Mouse (Mus musculus) urinary bladder, postnatal 25 days (tissue): Measurements from ENCODE around the gene Sult5a1.
"Not testable (repeated sequence)": the region's sequence is repeated elsewhere in the genome, so short reads cannot be mapped to it uniquely, and the experiment has no call there.

Experiments
- DNase-seq: peaks from one replicate; pipeline ENCODE4 v3.0.0; 2022; ENCODE audit warnings: low spot score

Gene Sult5a1

DNA sequence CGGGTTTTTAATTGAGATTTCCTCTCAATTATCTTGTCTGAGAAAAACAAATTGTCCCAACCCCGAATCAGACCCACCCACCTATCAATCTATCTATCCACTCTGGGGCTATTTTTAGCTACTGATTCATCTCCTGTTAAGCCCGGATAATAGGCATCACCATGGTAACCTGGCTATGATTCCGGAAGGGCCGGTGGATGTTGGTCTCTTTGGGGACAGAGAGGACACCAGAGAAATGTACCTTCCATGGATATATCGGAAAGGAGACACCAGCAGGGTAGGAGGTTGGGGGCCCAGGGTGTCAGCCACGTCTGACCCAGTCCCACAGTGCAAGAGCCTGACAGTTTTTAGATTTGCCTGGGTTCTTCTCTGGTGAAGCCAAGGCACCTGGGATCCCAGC, 22.7 kb downstream of the Sult5a1 start:
- DNase-seq, result no peak

DNA sequence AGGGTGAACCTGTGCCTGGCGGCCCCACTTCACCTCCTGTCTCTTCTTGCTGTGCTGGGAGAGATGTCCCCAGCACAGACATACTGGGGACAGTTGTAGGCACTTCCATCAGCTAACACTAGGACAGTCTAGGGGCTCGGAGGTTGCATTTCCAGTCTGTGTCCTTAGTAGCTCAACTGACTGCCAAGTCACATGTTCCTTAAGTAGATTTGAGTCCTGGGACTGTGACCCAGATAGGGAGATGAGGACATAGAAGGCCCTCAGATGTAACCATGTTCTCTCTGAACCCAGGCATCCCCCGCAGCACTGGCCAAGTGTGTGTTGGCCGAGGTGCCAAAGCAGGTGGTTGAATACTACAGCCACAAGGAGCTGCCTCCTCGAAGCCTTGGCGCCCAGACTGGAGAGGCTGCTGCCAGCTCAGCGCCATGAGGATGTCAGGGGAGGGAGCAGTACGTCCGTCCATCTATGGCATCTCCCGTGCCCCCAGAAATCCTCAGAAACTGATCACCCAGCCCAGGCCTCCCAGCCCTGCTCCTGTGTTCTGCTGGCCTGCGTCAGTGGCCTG, 23.9 kb downstream of the Sult5a1 start:
- DNase-seq, result no peak

DNA sequence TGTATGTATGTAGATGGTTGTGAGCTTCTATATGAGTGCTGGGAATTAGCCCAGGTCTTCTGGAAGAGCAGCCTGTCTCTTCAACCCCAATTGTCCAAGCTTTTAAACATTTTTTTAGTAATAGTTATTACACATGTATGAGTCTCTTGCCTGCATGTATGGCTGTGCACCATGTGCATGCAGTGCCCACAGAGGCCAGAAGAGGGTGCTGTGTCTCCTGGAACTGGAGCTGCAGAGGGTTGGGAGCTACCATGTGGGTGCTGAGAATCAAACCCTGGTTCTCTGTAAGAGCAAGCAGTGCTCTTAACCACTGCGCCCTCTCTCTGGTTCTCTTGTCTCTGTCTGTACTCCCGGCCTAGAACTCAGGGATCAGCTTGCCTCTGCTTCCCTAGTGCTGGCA, 25.2 kb downstream of the Sult5a1 start:
- DNase-seq, result no peak

DNA sequence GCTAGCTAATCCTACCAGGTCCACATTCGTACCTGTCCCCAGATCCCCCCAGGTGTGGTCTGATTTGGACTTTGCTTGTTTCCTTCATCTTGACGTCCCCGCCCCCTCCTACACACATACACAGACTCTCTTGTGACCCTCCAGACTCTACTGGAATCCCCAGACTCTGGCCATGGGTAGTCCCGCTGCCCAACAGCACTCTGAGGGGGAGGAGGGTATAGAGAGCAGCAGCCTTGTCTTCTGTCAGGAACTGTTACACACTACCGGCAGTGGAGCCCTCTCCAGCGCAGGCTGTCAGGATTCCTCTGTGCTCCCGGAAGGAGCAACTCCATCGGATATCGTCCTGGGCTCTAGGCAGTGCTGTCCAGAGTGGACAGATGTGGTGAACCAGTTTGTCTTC, 27.1 kb downstream of the Sult5a1 start:
- no peak for DNase-seq

DNA sequence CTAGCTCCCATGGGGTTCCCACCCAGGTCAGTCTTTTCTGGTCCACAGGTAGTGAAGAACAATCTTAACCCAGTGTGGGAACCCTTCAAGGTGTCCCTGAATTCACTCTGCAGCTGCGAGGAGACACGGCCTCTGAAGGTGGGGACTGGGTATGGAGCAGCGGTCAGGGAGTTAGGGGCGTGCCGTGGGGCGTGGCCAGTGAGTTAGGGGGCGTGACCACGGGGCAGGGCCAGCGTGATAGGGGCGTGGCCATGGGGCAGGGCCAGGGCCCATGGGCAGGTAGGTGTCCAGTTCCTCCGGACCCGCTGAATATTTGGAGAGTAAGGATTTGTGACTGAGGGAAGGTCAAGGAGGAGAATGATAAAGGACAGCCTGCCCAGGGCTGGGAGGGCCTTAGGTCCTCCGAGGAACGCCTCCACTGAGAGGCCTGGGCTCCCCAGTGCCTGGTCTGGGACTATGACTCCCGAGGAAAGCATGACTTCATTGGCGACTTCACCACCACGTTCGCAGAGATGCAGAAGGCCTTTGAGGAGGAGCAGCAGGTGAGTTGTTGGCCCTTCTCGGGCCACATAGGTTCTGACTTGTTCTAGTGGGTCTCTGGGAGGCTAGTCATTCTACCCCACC, 31.8 kb downstream of the Sult5a1 start:
- DNase-seq, result peak; percentile 54

DNA sequence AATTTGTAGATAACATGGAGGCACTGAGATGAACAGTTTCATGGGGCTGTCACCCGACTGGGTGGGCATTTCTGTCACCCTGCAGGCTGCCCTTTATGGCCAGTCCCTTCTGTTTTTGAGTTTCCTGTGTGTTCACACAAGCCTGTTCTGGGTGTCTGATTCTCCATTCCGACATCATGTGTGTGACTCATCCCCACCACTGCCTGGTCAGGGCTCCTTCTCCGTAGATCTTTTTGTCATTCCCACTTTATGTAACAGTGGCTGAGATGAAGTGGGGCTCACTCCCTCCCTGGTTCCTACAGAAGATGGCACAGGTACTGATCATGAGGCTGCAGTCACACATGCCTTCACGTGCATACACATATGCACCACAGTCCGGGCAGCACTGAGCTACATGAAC, 35.4 kb downstream of the Sult5a1 start:
- no peak for DNase-seq

DNA sequence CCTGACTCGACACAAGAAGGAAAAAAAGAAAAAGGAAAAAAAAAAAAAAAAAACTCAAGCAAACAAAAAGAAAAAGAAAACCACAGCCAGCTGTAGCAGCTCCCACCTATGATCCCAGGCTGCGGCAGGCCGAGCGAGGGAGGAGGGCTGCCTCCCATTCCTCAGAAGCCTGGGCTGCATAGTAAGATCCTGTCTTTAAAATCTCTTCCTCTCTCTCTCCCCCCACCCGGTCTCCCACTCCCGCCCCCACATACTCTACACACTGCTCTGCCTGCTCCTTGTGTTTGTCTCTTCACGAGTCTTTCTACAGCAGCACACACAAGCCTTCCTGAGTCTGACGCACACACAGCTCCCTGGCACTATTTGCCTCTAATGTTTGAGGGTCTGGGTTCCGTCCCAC, 36.1 kb downstream of the Sult5a1 start:
- no peak for DNase-seq

DNA sequence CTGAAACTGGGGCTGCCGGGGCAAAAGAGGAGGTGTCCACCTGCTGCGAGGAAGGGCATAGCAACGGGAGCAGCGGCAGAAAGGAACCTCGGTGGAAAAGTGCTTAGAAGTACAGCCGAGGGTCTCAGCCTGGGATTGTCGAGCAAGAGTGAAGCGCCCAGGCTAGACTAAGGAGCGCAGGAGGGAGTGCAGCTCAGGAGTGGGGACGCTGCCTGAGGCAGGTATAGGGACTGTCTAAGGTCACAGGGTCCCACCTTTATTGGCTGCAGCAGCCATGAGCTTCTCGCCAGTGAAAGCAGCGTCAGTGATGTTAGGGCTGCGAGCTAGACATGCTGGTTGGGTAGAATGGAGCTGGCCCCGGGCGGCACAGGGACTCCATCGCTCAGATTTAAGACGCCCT, 40.4 kb downstream of the Sult5a1 start:
- no peak for DNase-seq

DNA sequence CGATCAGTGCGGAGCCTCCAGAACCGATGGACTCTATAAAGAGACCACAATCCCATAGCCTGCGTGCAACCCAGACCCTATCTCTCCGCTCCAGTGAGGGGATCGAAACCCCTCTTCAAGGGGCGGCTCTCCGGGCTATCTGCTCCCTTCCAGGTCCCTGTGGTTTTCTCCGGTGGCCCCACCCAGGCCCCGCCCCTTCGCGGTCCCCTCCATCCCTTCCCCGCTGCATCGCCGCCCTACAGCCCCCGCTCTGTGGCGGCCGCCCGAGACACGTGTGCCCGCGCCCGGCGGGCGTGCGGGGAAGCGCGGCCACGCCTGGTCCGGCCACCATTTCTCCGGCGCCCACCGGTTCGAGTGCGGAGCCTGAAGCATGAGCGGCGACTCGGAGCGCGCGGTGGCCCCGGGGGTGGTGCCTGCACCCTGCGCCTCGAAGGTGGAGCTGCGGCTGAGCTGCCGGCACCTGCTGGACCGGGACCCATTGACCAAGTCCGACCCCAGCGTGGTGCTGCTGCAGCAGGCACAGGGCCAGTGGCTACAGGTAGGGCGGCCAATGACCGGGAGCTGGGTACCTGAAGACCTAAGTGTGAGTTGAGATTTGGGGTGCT, 40.9 kb downstream of the Sult5a1 start, which contains the start of gene Cpne7:
Gene Cpne7 (plus strand): TSS at position 248 of the 605 bp plus-strand sequence.
- no peak for DNase-seq

DNA sequence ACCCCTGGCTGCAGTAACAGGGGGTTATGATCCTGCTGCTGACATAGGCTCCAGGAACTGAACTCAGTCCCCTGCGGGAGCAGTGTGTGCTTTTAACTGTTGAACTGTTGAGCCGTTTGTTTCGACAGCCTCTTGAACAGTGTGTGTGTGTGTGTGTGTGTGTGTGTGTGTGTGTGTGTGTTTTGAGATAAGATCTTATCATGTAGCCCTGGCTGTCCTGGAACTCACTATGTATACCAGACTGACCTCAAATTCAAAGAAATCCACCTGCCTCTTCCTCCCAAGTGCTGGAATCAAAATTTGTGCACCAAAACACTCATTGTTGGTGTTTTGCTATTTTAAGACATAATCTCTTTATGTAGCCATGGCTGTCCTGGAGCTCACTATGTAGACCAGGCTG, 43.5 kb downstream of the Sult5a1 start:
- DNase-seq, result no peak

DNA sequence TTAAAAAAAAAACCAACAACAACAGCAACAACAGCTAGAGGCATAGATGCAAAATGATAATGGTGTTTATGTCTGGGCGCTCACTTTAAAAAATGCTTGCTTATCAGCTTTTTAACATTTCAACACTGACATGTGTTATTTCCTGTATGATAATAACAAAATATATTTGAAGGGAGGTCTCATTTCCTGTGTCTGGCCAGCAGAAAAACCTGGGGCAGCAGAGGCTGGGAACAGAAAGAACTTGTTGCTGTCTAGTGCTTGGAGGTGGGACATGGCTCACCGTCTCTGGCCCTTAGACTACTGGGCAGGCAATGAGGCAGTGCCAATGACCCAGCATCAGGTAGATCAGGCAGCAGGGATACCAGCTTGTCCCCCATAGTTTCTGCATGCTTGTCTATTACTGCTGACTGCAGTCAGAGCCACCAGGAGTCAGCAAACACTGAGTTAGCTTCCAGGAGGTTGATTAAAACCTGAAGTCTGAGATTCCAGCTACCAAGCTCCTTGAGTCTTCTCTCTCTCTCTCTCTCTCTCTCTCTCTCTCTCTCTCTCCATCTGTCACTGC, 44.1 kb downstream of the Sult5a1 start:
- no peak for DNase-seq

DNA sequence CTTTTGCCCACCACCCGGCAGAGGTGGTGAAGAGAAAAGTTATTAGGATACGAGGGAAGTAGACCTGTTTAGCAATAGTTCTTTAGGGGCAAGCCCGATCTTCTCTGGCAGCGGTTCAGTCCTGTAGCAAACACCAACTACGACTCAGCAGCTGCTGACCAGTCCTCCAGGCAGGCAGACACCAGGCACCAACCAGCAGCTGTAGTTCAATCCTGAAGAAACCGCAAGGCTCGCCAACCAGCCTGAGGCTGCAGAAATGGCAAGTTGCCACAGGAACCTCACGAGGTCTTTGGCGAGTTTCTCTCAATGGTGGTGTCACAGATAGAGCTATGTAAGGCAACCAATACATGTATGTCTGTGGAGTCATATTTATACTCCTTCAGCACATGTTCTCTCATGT, 45.2 kb downstream of the Sult5a1 start:
- DNase-seq, result no peak

DNA sequence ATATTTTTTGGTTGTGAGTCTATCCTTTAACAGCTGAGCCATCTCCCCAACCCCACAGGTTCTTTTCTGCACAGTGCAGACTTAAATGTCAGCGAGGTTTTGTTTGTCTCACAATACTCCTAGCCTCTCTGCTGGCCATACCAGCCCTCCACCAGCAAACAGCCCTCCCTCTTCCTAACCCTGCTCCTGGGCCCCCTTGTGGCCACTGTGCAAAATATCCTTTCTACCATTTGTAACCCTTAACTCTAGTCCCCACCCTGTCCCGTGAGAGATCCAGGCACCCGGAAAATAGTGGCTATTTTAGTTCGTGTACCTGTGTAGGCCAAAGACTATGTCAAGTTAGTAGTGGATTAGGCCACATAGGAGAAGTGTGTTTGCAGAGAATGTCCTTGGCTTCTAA, 47.5 kb downstream of the Sult5a1 start:
- DNase-seq, result peak; percentile 54

DNA sequence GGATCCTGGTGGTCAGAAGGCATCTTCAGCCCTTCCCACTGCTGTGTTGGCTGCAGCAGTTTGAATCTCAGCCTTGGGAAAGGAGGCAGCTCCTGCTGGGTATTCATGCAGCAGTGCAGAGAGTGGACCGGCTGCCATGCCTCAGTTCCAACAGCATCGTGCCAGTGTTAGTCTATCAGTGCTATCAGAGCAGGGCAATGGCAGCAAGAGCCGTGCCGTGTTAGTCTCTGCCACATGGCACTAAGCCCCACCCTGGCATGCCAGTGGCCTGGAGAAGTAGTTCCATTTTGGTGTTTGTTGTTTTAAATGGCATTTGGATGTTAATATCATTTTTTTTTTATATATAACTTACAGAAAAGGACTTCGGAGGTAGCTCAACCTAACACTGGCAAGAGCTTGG, 49.2 kb downstream of the Sult5a1 start:
- no peak for DNase-seq

DNA sequence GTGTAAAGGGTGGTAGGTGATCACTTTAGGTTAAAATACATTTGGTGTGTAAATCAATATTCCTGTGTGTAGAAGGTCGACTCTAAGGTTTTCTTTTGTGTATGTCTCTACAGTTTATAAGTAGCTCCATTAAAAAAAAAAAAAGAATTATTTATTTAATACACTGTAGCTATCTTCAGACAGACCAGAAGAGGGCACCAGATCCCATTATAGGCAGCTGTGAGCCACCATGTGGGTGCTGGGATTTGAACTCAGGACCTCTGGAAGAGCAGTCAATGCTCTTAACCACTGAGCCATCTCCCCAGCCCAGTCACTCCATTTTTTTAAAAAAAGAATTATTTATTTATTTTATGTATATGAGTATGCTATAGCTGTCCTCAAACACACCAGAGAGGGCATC, 50.1 kb downstream of the Sult5a1 start:
- no peak for DNase-seq

DNA sequence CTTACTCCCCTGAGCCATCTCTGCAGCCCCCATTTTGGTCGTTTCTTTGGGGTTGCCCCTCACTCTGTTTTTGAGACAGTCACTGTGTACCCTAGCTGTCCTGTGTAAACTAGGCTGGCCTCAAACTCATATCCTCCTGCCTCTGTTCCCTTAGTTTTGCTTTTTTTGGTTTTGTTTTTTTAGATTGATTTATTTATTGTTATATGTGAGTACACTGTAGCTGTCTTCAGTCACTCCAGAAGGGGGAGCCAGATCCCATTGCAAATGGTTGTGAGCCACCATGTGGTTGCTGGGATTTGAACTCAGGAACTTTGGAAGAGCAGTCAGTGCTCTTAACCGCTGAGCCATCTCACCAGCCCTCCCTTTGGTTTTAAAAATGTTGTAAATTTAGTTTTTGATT, 51.6 kb downstream of the Sult5a1 start:
- DNase-seq, result no peak

DNA sequence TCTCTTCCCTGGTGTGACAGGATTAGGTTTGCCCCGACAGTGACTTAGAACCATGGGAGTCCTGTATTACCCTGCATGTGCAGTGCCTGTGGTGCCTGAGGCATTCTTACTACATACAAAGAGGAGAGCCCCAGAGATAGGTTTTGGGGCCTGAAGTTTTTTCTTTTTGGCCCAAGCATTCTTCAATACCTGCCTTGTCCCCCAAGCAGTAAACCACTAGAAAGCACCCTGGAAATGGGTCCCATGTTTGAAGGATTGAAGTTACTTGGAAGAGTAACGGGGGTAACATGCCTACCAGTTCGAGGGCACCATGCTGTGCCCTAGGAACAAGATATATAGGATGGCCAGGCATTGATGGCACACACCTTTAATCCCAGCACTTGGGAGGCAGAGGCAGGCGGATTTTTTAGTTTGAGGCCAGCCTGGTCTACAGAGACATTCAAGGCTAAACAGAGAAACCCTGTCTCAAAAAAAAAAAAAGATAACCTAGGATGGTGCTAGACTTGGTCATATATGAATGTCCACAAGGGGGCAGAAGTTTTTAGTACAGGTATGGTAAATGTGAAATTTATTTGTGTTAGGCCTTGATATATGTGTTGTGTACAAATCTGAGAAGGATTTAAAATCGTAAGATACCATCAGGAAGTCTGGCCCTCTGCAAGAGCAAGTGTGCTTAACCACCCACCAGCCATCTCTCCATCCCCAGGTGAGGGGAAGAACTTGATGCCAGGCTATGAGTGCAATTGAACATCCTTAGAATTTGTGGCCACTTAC, 52.4 kb downstream of the Sult5a1 start:
- no peak for DNase-seq

DNA sequence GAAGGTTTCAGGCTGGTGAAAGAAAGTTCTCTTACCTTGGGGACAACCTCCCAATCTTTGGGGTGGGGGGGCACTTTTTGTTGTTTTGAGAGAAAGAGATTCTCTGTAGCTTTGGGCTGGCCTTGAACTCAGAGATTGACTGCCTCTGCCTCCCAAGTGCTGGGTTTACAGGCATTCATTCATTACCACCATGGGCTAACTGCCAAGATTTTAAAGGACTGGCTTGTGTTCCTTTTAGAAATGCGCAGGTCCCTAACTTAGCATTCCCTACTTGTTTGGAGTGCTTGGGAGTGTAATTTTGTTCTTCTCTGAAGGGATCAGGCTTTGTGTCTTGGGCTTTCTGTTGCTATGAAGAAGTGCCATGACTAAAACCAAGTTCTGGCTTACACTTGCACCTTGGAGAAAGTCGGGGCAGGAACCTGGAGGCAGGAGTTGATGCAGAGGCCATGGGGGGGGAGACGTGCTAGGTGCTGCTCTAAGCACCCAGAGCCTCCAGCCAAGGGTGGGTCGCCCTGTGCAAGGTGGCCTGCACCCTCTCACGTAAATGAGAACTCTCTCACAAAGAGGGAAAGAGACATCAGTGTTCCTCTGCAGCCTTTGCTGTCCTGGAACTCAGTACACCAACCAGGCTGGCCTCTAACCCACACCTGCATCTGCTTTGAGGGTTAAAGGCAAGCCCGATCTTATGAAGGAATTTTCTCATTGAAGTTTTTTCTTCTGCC, 53.9 kb downstream of the Sult5a1 start:
- no peak for DNase-seq

DNA sequence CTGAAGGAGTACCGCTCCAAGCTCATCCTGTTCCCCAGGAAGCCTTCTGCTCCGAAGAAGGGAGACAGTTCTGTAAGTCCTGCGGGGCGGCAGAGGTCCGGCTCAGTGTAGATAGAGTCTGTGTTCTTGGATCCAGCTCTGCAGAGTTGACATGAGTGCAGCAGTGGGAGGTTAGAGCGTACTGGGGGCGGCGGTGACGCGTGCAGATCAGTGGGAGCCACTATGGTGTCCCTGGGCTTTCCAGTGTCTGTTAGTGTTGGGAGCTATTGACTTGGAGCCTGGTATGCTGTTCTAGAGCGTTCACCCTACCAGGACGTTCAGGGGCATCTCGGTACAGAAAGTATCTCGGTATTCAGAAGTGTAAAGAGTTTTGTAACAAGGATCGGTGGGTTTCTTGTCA, 54.8 kb downstream of the Sult5a1 start:
- no peak for DNase-seq

DNA sequence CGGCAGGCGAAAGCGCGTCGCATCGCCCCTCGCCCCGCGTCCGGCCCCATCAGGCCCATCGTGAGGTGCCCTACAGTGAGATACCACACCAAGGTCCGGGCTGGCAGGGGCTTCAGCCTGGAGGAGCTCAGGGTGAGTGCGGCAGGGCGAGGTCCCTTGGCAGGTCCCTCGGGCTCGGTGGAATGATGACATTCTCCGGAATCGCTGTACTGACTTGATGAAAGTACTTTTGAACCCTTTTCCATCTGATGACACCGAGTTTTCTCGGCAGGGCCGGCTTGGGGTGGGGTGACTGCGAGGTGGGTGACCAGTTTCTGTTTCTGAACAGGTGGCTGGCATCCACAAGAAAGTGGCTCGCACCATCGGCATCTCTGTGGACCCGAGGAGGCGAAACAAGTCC, 55.3 kb downstream of the Sult5a1 start:
- DNase-seq, result not testable (repeated sequence)

DNA sequence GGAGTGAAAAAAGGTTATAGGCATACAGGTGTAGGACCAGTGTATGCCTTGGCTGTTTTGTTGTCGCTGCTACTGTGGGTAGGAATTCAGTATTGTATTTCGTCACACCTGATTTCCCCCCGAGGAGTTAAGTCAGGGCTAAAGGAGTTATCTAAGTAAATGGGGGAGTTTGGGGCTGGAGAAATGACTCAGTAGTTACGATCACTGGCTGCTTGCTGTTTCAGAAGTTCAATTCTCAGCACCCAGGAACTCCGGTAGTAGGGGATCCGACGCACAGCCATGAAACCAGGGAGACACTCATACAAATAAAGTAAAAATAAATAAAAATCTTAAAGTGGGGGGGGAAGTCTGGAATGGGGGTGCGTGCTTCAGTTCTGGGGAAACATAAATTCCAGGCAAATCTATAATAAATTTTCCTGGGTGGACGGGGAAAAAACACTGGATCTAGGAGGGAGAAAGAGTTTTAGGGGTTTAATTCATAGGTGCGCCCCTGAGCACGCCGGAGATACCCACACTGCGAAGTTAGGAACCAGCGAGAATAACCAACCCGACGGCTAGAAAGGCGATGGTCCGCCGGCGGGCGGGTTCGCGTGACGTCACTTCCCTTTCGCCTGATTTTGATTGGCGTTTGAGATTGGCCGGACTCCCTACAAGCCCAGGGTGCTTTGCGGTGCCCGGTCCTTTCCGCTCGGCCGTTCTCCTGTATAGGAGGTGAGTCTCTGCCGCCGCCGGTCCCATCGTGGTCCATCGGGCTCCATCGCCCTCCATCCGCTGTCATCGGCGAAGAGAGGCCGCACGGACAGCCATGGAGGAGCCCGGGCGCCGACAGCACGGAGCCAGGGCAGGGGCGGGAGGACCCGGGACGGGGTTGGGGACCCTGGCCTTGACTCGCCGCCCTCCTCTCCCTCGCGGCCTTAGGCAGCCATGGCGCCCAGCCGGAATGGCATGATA, 56.1 kb downstream of the Sult5a1 start, which contains the start of gene Rpl13:
Gene Rpl13 (plus strand): TSS at position 616 of the 951 bp plus-strand sequence.
- DNase-seq, result peak; percentile 94
